Mouse (Mus musculus): Measurements from ENCODE around the gene Atg4a.

GRCm38 (mm10) chrX:141157626-141158025 lies 200.9 kb downstream of the Atg4a start:
- TF ChIP-seq CTCF (IDR thresholded peaks at IDR 0.05; ENCODE audit: low read depth, low read length) (no peak), POLR2A (IDR thresholded peaks at IDR 0.05; ENCODE audit: borderline replicate concordance, low read depth, low read length) (no peak)
